Mouse (Mus musculus) B cell, adult 2 months (primary cell): ENCODE data around the gene Fut9.

Source experiments
- DNase-seq, 2 experiments: peaks; one replicate each; pipeline ENCODE4 v3.0.0; 2022

Fut9 gene

GRCm38 (mm10) chr4:25799476-25800283 is at the start of gene Fut9:
Fut9 (minus strand) TSS chr4:25800244.
- no peak for DNase-seq

DNA sequence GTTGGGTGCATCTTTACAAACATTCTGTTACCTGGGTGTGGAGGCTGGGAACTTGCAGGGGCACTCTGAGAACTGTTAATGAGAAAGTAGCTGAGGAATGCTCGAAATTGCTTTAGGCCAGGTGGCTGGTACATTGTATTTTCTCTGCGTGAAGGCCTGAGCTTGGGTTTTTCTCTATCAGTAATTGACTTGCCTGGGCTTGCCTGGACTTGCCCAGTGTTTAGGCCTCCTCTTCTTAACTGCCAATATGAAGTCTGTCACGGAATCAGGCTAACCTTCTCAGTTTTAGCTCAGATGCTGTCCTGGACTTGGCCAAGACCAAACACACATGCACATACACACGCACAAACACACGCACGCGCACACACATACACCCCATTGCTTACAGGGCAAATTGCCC is 15.7 kb upstream of the Fut9 start:
- DNase-seq = no peak

- no peak for DNase-seq
These were observed 13.3 kb upstream of the Fut9 start for GRCm38 (mm10) chr4:25813340-25813739.

DNA sequence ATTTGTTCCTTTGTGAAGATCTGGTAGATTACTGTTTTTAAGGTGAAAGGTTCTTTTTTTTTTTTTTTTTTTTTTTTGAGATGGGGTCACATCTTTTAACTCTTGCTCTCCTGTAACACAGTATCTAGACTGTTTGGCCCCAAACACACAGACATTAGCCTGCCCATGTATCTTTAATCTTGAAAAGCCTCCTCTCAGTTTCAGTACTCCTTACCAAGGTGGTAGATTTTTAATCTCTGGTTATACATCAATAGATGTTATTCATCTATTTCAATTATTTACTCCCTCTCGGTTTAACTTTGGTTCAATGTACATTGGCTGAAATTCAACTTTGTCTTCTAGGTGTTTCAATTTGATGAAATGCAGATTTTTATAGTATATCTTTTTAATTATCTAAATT is 10.0 kb upstream of the Fut9 start:
- no peak for DNase-seq

DNA sequence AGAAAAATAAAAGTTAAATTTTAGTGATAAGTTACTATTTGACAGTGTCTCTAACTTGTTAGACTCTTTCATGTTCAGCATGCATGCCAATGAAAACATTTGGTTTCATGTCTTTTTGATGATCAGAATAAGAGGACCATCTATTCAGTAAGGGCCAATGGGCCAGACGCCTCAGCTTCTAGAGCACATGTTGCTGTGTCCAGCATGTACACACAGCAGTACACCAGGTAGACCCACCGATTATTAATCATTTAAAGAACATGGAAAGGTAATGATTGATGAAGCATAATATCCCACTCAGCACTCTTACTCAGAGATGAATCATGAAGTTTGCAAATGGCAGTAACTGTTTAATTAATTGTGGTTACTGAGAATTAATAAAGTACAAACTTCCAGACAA is 1.7 kb upstream of the Fut9 start:
- no peak for DNase-seq

- no peak for DNase-seq
These were observed 206 bp upstream of the Fut9 start for GRCm38 (mm10) chr4:25800284-25800616.

- no peak for DNase-seq
These were observed 981 bp downstream of the Fut9 start for GRCm38 (mm10) chr4:25799051-25799475.

GRCm38 (mm10) chr4:25798412-25798811 is 1.6 kb downstream of the Fut9 start:
- no peak for DNase-seq

DNA sequence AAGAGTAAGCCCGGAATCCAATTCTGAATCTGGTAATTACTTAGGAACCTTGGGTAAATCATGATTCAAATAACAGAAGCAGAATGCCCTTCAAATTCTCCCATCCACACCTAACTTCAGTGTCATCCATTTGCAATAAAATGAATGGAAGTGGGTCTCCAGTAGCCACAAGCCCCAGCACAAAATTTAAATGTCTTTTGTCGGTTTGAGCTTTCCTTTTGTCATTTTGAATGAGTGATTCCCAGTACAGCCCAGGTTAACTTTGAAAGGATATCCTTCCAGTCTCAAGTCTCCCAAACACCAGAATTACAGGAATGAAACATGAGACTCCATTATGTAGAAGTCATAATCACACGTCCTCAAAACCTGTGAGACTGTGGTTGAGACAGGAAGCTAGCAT is 3.9 kb downstream of the Fut9 start:
- DNase-seq = no peak

DNA sequence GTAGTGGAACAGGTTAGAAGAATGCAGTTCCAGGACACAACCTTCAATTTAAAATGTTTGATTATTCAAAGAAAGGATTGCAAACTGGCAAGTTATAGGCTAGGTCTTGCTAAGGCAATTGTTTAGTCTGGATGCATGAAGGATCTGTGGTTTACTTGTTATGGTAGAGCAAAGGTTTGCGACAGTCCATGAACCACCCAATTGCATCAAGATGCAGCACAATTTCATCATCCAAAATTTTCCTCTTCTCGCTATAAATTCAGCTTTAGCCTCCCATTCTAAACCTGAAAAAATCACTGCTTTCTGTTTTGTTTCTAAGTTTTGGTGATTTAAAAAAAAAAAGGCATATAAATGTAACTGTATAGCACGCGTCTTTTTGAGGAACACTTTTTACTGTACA is 14.8 kb downstream of the Fut9 start:
- no peak for DNase-seq

DNA sequence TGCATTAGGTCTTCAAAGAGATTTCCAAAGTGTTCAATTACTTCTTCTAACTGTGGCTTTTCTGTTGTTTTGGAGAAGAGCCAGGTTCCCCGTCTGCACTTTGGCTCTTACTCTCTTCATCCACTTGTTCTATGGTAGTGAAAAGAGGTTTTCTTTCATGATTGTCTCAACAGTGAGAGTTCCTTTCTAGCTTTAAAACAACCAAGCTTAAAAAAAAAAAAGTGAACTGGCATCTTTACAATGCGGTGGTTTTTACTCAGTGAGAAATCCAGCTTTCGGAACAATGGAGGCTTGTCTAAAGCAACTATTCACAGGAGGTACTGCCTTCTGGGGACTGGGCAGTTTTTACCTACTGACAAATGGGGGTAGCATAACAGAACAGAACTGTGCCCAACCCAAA is 31.4 kb downstream of the Fut9 start:
- DNase-seq = no peak

GRCm38 (mm10) chr4:25763091-25763490 is 37.0 kb downstream of the Fut9 start:
- no peak for DNase-seq

DNA sequence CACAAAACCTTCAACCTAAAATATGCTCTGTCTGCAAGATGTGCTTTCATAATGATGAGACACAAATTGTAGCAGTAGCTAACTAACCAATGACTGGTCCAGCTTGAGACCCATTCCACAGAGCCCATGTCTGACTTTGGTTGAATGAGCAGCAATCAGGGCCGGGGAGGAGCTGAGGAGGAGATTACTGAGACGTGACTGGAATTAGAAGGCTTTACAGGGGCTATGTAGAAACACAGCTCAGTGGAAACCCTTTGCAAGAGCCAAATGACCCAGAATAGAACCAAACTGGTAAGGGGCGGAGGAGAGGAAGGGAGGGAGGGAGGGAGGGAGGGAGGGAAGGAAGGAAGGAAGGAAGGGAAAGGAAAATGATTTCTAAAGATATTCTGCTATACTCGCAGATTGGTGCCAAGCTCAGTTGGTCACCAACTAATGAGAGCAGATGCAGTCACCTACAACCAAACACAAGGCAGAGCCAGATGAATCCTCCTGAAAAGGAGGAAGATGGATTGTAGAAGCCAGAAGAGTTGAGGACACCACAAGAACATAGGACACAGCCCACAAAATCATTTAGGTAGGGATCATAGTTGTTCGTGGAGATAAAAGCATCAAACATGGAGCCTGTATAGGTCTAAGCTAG is 42.0 kb downstream of the Fut9 start:
- no peak for DNase-seq

- no peak for DNase-seq
These were observed 58.5 kb downstream of the Fut9 start for GRCm38 (mm10) chr4:25741553-25741952.

GRCm38 (mm10) chr4:25738782-25739181 is 61.3 kb downstream of the Fut9 start:
- no peak for DNase-seq

- DNase-seq = no peak
These were observed 78.5 kb downstream of the Fut9 start for GRCm38 (mm10) chr4:25721576-25721975.

- no peak for DNase-seq
These were observed 86.1 kb downstream of the Fut9 start for GRCm38 (mm10) chr4:25713907-25714306.

DNA sequence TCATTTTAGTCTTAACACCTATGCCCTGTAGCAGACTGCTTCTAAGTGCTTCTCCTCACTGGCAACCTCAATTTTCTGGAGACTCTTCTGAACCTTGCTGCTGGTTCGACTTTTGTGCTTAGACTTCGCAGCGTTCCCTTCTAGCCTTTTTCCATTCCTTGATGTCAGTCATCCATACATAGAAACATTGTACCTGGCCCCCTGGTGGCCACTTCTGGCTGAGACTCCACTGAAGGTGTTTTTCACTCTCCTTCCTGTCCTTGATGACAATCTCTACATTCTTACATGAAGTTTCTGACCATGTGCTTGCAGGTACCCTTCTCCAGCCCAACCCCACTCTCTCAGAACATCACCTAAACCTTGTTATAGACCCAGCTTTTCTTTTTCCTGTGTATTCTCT is 115.1 kb downstream of the Fut9 start:
- DNase-seq = no peak

- no peak for DNase-seq
These were observed 135.8 kb downstream of the Fut9 start for GRCm38 (mm10) chr4:25664196-25664595.

- DNase-seq = no peak
These were observed 138.8 kb downstream of the Fut9 start for GRCm38 (mm10) chr4:25661204-25661727.

- no peak for DNase-seq
These were observed 141.3 kb downstream of the Fut9 start for GRCm38 (mm10) chr4:25658792-25659191.

DNA sequence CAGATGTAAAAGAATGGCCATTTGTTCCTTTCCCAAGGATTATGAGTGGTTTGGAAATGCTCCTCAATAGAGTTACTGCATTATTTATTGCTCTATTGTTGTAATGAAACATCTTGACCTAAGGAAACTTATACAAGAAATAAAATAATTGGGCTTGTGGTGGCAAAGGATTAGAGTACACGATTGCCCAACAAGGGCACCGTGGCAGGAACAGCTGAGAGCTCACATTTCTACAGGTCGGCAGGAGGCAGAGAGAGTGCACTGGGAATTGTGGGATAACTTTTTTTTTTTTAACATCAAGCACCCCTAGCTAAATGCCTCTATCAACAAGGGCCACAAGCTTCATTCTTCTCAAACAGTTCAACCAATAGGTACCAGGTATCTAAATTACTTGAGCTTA is 148.1 kb downstream of the Fut9 start:
- no peak for DNase-seq

- DNase-seq = no peak
These were observed 151.9 kb downstream of the Fut9 start for GRCm38 (mm10) chr4:25648107-25648506.

DNA sequence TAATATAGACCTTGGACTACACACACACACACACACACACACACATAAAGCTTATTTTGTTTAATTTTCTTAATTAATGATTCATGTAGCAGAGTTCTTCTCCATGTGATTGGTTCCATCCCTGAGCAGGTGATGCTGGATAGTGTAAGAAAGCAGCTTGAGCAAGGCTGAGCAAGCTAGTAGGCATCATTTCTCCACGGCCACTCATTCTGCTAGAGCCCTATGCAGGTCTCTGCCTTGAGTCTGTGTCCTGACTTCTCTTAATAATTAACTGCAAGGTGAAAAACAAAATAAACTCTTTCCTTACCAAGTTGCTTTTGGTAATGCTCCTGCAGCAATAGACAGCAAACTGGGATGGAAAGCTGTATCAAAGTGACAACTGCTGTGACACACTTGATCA is 152.5 kb downstream of the Fut9 start:
- DNase-seq = no peak

DNA sequence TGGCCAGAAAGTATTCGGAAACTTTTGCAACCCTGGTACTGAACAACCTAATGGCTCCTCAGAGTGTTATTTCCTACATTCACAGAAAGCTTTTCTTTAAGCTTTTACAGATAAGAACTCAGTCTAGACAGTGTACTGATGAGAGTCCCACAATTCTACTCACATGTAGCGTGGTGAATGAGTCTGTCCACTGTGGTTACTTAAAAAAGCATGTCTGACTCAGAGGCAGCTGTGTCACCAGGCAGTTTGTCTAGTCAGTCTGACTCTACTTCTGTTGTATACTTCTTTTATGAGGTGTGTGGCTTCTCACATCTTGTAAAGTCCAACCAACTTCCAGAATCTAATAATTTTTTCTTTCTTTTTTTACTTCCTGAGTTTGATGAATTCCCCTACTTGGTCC is 154.5 kb downstream of the Fut9 start:
- DNase-seq = no peak
